Mouse (Mus musculus): ENCODE results near the gene Mfsd2a. TPM values are rescaled to one million over a fixed set of nuclear protein-coding genes. Genes with fewer than 3 reads are reported as not detected.

The Mfsd2a gene
- polyA plus RNA-seq, 1 experiment from 2014 or later: not detected

DNA sequence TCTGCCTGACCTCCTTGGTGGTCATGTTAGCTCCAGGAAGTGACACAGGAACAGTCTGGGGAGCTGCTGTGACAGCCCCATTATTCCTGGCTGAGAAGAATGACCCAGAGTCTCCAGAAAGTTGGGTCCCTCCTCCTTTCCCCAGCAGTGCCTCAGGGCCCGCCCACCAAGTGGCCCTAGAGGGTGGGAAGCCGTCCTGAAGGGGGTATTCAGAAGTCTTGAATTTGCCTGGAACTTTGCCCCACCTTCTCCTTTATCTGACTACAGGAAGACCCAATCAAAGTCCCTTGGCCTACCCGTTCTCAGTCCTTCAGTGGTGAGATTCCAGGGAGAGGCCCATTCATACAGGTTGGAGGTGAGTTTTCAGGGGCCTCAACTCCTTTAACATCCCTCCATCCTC, 20.9 kb upstream of the Mfsd2a start:
- Histone ChIP-seq H3K27me3 (ENCODE audit: insufficient read depth, low read length) (peaks cover 17% of the 10 kb centered on the region), H3K4me1 (ENCODE audit: insufficient read depth) (no peaks in the 10 kb centered on the region), H3K4me3 (ENCODE audit: low read depth, low read length) (no peak overlapping the region), H3K9me3 (ENCODE audit: low read length) (no peaks in the 10 kb centered on the region), H3K36me3 (replicated peaks; ENCODE audit: insufficient read depth, low read length) (no peaks in the 10 kb centered on the region), H3K4me2 (ENCODE audit: low read depth, low read length) (no peak overlapping the region), H3K9ac (replicated peaks) (no peak overlapping the region), H3K27ac (ENCODE audit: low read depth) (no peak overlapping the region)
- ATAC-seq (no peak), DNase-seq (no peak)
- 53% methylated on average over 3 of the region's 3 CpGs for WGBS (ENCODE audit: insufficient replicate concordance)
- TF ChIP-seq CTCF (IDR thresholded peaks at IDR 0.05; ENCODE audit: low read depth) (no peak), EP300 (IDR thresholded peaks at IDR 0.05; ENCODE audit: low read depth) (no peak)

DNA sequence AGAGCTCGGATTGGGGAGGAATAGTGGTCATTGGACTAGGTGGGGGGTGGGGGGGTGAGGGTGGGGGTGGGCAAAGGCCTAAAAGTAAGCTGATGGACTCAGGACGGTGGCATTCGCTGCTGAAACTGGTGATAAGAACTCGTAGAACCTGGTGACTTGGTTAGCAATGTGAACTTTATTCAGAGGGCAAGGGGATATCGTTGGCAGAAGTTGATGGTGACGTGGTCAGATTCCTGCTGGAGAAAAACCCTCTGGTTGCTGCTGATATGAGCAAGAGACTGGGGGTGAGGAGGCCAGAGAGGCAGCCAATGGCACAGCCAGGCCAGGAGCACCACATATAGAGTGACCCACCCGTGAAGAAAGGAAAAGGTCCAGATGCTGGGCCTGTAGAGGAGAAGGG, 20.2 kb upstream of the Mfsd2a start:
- Histone ChIP-seq H3K9me3 (ENCODE audit: low read length) (no peaks in the 10 kb centered on the region), H3K9ac (replicated peaks) (no peak overlapping the region), H3K4me1 (ENCODE audit: insufficient read depth) (no peaks in the 10 kb centered on the region), H3K36me3 (replicated peaks; ENCODE audit: insufficient read depth, low read length) (no peaks in the 10 kb centered on the region), H3K27ac (ENCODE audit: low read depth) (no peak overlapping the region), H3K4me2 (ENCODE audit: low read depth, low read length) (no peak overlapping the region), H3K4me3 (ENCODE audit: low read depth, low read length) (no peak overlapping the region), H3K27me3 (ENCODE audit: insufficient read depth, low read length) (peaks cover 18% of the 10 kb centered on the region)
- no peak for DNase-seq
- WGBS (ENCODE audit: insufficient replicate concordance): 60% methylated on average over 7 of the region's 7 CpGs
- ATAC-seq: no peak
- no peak for TF ChIP-seq EP300 (IDR thresholded peaks at IDR 0.05; ENCODE audit: low read depth)

DNA sequence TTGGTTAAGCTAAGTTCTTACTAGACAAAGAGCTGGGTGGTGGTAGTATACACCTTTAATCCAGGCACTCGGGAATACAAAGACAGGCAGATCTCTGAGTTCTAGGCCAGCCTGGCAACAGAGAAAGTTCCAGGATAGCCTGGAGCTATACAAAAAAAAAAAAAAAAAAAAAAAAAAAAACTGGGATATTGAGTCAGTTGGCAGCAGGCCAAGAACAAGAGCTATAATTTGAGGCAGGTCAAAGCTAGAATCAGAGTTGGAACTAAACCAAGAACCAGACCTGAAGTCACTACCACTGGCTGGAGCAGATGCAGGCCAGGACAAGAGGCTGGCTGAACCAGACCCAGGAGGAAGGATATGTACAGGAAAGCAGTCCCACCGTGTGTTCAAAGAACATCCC, 19.7 kb upstream of the Mfsd2a start:
- ATAC-seq (no peak), DNase-seq (no peak)
- H3K27ac ChIP-seq (ENCODE audit: low read depth): no peak overlapping the region
- H3K4me2 ChIP-seq (ENCODE audit: low read depth, low read length): no peak overlapping the region
- H3K9ac ChIP-seq (replicated peaks): no peak overlapping the region
- 53% methylated on average over 2 of the region's 2 CpGs for WGBS (ENCODE audit: insufficient replicate concordance)
- TF ChIP-seq EP300 (IDR thresholded peaks at IDR 0.05; ENCODE audit: low read depth) (no peak), CTCF (IDR thresholded peaks at IDR 0.05; ENCODE audit: low read depth) (no peak)
- no peaks in the 10 kb centered on the region for H3K4me1 ChIP-seq (ENCODE audit: insufficient read depth)
- H3K4me3 ChIP-seq (ENCODE audit: low read depth, low read length): no peak overlapping the region
- H3K36me3 ChIP-seq (replicated peaks; ENCODE audit: insufficient read depth, low read length): no peaks in the 10 kb centered on the region
- H3K9me3 ChIP-seq (ENCODE audit: low read length): no peaks in the 10 kb centered on the region
- peaks cover 19% of the 10 kb centered on the region for H3K27me3 ChIP-seq (ENCODE audit: insufficient read depth, low read length)

DNA sequence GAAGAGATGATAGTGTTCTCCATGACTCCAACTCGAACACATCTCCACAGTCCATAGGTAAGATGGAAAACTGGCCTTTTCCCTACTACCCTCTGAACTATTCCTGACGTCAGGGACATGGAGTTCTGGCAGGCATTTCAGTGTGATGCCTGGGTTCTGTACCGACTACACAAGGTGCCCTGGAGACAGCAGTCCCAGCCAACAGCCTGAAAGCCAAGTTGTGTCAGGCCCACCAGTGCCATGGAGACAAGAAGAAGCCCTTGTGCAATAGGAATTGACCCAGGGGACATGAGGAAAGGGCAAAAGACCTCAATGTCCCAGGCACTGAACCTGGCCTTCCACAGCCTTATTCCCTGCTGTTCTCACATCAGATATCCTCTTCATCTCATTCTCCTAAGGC, 18.8 kb upstream of the Mfsd2a start:
- H3K27me3 ChIP-seq (ENCODE audit: insufficient read depth, low read length): peaks cover 23% of the 10 kb centered on the region
- no peaks in the 10 kb centered on the region for H3K4me1 ChIP-seq (ENCODE audit: insufficient read depth)
- DNase-seq (no peak), ATAC-seq (0 out of 2 replicates have a peak, but pooled peaks have one; percentile 21)
- no peak overlapping the region for H3K4me3 ChIP-seq (ENCODE audit: low read depth, low read length)
- H3K9ac ChIP-seq (replicated peaks): no peak overlapping the region
- no peak overlapping the region for H3K4me2 ChIP-seq (ENCODE audit: low read depth, low read length)
- H3K9me3 ChIP-seq (ENCODE audit: low read length): no peaks in the 10 kb centered on the region
- no peak overlapping the region for H3K27ac ChIP-seq (ENCODE audit: low read depth)
- no peak for TF ChIP-seq EP300 (IDR thresholded peaks at IDR 0.05; ENCODE audit: low read depth)
- no peak for TF ChIP-seq CTCF (IDR thresholded peaks at IDR 0.05; ENCODE audit: low read depth)
- 73% methylated on average over 3 of the region's 3 CpGs for WGBS (ENCODE audit: insufficient replicate concordance)
- no peaks in the 10 kb centered on the region for H3K36me3 ChIP-seq (replicated peaks; ENCODE audit: insufficient read depth, low read length)

DNA sequence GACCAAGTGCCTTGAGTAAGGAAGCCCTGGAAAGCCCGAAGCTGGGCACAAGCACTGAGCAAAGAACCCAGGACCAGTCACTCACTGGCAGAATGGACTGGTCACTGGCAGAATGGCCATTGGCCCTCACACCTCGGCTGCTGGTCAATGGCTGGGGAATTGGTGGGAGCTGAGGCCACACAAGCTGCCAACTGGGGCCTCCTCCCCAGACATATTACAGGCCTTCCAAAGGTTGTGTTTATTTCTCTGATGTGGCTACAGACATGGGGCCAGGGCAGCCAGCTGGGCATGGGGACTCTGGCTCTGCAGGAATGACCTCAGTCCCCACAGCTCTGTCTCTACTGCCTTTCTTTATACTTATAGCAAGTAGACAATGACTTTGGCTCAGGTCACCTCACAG, 17.9 kb upstream of the Mfsd2a start:
- H3K4me1 ChIP-seq (ENCODE audit: insufficient read depth): no peaks in the 10 kb centered on the region
- H3K36me3 ChIP-seq (replicated peaks; ENCODE audit: insufficient read depth, low read length): no peaks in the 10 kb centered on the region
- no peak overlapping the region for H3K9ac ChIP-seq (replicated peaks)
- H3K27me3 ChIP-seq (ENCODE audit: insufficient read depth, low read length): peaks cover 15% of the 10 kb centered on the region
- no peak overlapping the region for H3K4me3 ChIP-seq (ENCODE audit: low read depth, low read length)
- 80% methylated on average over 2 of the region's 2 CpGs for WGBS (ENCODE audit: insufficient replicate concordance)
- DNase-seq (no peak), ATAC-seq (no peak)
- TF ChIP-seq CTCF (IDR thresholded peaks at IDR 0.05; ENCODE audit: low read depth): no peak
- no peak overlapping the region for H3K4me2 ChIP-seq (ENCODE audit: low read depth, low read length)
- no peaks in the 10 kb centered on the region for H3K9me3 ChIP-seq (ENCODE audit: low read length)
- H3K27ac ChIP-seq (ENCODE audit: low read depth): no peak overlapping the region

DNA sequence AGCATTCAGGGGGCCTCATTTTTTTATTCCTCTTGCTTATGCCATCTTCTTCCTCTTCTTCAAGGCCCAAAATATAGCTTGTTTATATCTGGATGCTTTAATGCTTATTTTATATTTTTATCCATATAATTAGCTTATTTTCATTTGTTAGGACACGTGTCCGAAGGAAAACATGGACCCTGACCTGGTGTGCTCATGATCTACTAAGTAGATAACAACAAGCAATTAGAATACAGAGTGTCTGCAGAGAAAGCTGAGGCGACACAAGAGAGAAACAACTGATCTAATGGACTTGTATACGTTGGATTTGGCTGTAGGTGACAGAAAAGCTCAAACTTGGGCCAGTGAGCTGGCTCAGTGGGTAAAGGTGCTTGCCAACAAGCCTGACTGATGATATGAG, 15.9 kb upstream of the Mfsd2a start:
- no peaks in the 10 kb centered on the region for H3K36me3 ChIP-seq (replicated peaks; ENCODE audit: insufficient read depth, low read length)
- 78% methylated on average over 4 of the region's 4 CpGs for WGBS (ENCODE audit: insufficient replicate concordance)
- TF ChIP-seq CTCF (IDR thresholded peaks at IDR 0.05; ENCODE audit: low read depth) (no peak), EP300 (IDR thresholded peaks at IDR 0.05; ENCODE audit: low read depth) (no peak)

DNA sequence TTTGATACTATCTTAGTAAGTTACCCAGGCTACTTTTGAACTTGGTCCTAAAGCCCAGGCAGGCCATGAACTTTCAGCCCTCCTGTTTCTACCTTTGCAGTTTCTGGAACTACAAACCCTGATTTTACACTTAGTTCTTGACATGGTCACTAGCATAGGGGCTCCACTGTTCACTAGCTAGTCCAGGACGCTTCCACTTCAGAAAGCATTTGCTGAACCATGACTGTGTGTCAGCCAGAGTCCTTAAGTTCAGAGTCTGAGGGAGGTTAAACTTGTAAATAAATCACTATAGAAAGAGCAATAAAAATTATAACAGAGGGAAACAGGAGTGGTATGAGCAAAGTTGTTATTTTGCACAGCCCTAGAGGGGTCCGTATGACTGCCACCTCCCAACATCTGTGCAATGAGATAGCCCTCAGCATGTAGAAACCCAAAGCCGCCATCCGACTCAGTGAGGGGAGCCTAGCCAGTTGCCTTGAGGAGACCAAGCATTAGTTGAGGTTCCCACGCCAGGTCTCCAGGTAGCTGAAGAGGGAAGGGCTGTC, 14.1 kb upstream of the Mfsd2a start:
- Histone ChIP-seq H3K4me1 (ENCODE audit: insufficient read depth) (no peaks in the 10 kb centered on the region), H3K36me3 (replicated peaks; ENCODE audit: insufficient read depth, low read length) (no peaks in the 10 kb centered on the region), H3K4me3 (ENCODE audit: low read depth, low read length) (no peak overlapping the region), H3K9me3 (ENCODE audit: low read length) (no peaks in the 10 kb centered on the region), H3K27me3 (ENCODE audit: insufficient read depth, low read length) (0 out of 2 replicates have a peak, but pooled peaks cover 7% of the 10 kb centered on the region), H3K4me2 (ENCODE audit: low read depth, low read length) (no peak overlapping the region), H3K9ac (replicated peaks) (no peak overlapping the region), H3K27ac (ENCODE audit: low read depth) (no peak overlapping the region)
- no peak for DNase-seq
- 78% methylated on average over 5 of the region's 5 CpGs for WGBS (ENCODE audit: insufficient replicate concordance)
- no peak for ATAC-seq
- no peak for TF ChIP-seq CTCF (IDR thresholded peaks at IDR 0.05; ENCODE audit: low read depth)
- TF ChIP-seq EP300 (IDR thresholded peaks at IDR 0.05; ENCODE audit: low read depth): no peak

More for the DNA sequence above, 15.9 kb upstream of the Mfsd2a start:
- no peak for DNase-seq
- H3K4me1 ChIP-seq (ENCODE audit: insufficient read depth): no peaks in the 10 kb centered on the region
- ATAC-seq: no peak
- H3K4me3 ChIP-seq (ENCODE audit: low read depth, low read length): no peak overlapping the region
- no peak overlapping the region for H3K27ac ChIP-seq (ENCODE audit: low read depth)
- no peak overlapping the region for H3K9ac ChIP-seq (replicated peaks)
- H3K27me3 ChIP-seq (ENCODE audit: insufficient read depth, low read length): 0 out of 2 replicates have a peak, but pooled peaks cover 7% of the 10 kb centered on the region
- no peaks in the 10 kb centered on the region for H3K9me3 ChIP-seq (ENCODE audit: low read length)
- no peak overlapping the region for H3K4me2 ChIP-seq (ENCODE audit: low read depth, low read length)
